Mouse (Mus musculus) liver, adult (tissue): Measurements from ENCODE around the gene Ssrp1.

Experiments used
- GATA4 ChIP-seq: IDR thresholded peaks from 2 replicates; pipeline ENCODE4 v1.6.1; 2014; ENCODE audit warnings: mild to moderate bottlenecking, low read length; ENCODE audit not compliant: insufficient replicate concordance

Ssrp1 gene

DNA sequence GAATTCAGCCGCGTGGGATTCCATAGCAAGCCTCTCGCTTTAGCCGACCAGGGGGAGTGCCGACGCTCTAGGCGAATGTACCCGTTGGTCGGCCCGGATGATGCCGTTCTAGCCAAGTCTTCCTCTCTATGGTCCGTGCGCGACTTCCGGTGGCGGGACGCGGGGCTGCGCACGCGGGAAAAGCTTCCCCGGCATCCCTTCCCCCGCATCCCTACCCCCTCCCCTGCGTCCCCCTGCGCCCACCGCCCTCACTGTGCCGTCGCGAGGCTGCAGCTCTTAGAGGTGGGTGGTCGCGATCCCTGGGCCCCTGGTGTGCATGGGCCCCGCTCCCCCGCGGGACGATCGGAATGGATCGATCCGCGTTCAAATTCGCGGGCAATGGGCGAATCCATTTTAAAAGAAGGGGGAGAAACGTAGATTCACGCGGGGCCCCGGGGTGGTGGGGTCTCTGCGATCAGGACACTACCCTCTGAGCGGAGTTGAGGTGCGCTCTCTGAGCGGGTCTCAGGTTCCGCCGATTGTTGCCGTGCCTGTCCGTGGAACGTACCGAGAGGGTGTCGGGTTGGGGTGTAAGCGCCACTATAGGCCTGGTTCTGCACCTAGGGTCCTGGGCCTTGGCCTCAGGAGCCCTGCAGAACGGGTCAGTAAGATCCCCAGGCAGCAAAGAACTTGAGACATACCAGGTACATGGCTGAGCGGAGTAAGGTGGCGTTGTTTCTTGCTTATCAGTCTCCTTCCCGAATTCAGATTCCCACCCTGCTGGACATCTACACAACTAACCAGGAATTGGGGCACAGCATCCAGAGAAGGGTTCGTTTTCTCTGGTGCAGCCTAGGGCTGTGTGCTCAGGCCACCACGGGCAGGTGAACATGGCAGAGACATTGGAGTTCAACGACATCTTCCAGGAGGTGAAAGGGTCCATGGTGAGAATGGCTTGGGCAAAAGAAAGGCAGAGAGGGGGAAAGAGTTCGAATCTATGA lies at the start of gene Ssrp1, which contains the start of gene P2rx3:
Gene Ssrp1 (plus strand): TSS at position 188 of the 980 bp plus-strand sequence.
Gene P2rx3 (minus strand): TSS at position 416 of the 980 bp plus-strand sequence.
- TF ChIP-seq GATA4 = peak; percentile 19; the same call in 1 of the 2 replicates

DNA sequence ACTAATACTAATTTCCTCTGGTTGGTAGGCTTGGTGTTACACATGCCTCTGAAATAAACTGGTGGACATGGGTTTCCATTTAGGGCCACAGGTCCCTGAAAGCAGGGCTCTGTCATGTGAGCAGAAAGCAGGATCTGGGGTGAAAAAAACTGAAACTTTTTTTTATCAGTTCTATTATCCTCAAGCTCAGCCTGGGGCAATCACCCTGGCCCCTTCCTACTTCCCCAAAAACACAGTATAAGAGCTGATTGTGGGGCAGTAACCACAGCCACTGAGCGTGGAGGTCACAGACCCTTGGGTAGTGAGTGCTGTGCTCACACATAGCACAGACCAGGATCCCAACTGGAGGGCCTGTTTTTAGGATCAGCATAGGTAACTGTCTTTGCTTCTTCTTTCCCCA lies 49.1 kb upstream of the Ssrp1 start, which contains the start of gene Prg3:
Gene Prg3 (plus strand): TSS at position 286 of the 400 bp plus-strand sequence.
- no peak for TF ChIP-seq GATA4

DNA sequence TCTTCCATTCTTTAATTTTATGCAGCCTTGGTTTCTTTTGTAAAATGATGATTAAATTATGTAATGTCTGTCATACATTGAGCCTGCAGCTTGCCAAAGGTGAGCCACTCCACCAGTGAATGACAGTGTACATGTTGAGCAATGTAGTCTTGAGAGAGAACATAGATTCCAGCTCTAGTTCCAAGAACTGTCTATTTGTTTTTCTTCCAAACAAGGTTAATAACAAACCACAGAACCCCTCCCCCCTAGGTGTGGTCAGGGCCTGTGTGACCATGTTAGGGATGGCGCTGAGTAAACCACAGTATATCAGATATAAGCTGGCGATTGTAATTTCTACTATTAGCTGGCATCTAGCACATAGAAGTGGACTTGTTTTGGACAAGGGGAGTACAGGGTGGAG lies 40.7 kb upstream of the Ssrp1 start:
- TF ChIP-seq GATA4 = no peak

DNA sequence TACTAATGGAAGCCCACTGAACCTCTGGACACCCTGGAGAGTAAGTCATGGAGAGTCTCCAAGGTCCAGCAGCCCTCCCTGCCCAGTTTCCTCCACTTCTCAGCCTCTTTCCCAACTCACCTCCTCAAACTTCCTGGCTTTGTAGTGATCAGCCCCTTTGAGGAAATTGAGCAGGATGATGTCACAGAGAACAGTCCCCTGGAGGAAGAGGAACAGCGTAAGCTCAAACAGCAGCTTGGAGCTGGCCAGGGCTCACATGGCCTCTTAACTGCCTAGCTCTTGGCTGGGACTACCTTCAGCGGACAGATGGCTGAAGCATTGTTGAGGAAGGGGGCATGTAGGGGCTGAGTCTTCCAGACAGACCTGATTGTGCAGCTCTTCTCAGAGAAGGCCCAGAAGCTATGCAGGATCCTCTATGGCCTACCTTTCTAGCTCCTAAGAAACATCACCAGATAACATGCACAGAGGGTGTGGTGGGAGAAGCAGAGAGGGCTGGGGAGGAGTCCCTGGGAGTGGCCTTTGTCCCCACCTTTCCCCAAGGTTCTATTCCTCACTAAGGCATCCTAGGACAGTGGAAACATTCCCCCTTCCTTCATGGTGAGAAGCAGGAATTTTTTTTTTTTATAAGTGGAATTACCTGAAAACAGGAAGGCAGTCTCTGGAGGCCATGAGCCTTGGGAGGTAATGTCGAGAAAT lies 37.4 kb upstream of the Ssrp1 start:
- TF ChIP-seq GATA4 = no peak

GRCm38 (mm10) chr2:85001497-85001896 lies 35.5 kb upstream of the Ssrp1 start:
- no peak for TF ChIP-seq GATA4

DNA sequence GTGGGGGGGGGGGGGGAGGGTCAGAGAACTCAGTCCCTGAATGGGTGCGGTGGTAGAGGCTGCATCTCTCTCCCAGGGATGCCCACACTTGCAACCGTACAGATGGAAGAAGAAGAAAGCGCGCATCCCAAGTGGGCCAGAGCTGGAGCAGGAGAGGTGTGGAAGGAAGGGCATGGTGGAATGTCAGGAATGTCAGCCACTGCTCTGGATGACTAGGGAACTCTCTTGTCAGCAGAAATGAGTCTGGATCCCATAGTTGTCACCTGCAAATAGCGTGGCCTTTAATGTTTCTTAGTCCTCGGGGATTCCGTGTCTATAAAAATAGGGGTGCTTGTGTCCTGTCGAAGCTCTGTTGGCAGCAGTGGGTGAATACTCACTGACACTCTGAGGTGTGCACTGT lies 34.5 kb upstream of the Ssrp1 start:
- no peak for TF ChIP-seq GATA4

- no peak for TF ChIP-seq GATA4
Observed at GRCm38 (mm10) chr2:85004341-85004740, 32.7 kb upstream of the Ssrp1 start.

DNA sequence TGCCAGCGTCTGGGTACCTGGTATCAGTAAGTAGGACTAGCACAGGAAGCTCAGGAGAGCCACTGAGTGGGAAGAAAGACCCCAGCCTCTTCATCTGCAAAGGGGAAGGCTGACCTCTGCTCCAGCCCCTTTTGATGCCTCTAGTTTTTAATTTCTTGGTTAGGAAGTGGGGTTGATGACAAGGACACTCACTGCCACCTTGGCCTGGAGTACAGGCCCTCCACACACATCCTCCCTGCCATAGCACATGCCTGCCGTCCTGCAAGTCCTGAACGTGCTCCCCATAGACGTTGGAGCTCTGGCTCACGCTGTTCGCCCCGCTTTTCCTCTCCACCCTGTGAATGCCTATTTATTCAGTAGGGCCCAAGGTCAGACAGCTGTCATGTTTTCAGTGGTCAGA lies 30.4 kb upstream of the Ssrp1 start:
- TF ChIP-seq GATA4 = no peak

DNA sequence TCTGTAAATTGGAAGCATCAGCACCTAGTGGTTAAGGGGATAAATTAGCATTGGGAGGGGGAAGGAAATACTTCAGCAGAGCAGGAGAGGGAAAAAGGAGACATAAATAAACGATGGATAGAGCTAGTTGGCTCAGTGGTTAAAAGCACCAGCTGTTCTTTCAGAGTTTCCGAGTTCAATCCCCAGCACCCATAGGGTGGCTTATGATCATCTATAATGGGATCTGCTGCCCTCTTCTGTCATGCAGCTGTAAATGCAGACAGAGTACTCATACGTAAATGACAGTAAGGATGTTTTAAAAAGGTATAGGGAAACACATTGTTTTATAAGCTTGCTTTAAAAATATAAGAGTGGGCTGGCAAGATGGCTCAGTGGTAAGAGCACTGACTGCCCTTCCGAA lies 29.3 kb upstream of the Ssrp1 start:
- no peak for TF ChIP-seq GATA4

DNA sequence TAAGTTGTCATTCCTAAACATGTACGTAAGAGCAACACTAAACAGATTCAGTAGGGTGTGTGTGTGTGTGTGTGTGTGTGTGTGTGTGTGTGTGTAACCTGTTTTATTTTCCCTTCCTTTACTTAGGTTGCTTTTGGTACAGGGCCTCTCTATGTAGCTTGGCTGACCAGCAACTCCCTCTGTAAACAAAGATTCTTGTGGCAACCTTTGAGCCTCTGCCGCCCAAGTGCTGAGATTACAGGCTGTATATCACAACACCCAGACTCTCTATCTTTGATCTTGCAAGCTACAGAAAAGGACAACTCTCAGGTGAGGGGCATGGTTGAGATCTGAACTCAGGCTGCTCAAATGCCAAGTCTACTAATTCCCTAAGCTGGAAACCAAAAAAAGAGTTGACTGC lies 27.8 kb upstream of the Ssrp1 start:
- TF ChIP-seq GATA4 = no peak

GRCm38 (mm10) chr2:85011906-85012604 lies 25.0 kb upstream of the Ssrp1 start:
- no peak for TF ChIP-seq GATA4

GRCm38 (mm10) chr2:85012679-85013078 lies 24.4 kb upstream of the Ssrp1 start:
- TF ChIP-seq GATA4 = no peak

DNA sequence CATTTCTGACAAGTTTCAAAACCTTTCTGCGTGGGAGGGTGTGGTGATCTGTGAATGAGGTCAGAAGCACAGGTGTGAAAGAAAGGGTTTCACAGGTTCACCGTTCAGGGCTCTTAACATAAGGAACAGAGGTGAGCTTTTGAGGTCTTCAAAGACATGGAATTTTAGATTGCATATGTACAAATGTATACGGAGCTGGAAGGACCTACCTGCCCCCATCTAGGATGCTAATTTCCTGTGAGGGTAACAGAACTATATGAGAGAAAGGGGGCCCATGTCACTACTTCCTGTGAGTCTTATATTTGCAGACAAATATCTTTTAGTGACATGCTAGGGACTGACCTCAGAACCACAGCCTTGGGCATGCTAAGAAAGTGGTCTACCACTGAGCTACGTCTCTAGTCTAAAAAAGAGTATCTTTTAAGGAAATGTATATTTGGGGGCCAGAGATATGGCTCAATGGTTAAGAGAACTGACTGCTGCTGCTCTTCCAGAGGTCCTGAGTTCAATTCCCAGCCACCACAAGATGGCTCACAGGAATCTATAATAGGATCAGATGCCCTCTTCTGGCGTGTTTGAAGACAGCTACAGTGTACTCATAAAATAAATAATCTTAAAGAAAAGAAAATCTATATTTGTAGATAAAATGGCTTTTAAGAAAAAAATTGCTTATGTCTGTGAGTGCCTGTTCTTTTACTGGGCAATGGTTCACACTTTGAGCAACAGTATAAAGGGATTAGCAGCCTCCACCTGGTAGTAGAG lies 23.0 kb upstream of the Ssrp1 start:
- no peak for TF ChIP-seq GATA4

DNA sequence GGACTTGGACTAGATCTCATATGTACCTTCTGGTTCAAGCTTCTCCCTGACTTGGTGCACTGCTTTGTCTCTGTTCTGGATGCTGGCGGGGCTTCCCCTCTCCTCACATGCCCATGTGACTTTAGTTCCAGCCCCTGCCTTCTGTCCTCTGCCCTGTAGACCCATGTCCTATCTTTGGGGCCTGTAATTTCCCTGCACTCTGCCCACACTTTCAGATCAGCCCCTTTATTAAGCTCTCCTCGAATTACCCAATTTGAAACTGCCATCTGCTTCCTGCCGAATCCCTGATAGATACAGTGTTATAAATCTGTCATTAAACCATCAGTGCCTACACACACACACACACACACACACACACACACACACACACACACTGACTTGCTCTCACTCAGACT lies 22.4 kb upstream of the Ssrp1 start:
- no peak for TF ChIP-seq GATA4

DNA sequence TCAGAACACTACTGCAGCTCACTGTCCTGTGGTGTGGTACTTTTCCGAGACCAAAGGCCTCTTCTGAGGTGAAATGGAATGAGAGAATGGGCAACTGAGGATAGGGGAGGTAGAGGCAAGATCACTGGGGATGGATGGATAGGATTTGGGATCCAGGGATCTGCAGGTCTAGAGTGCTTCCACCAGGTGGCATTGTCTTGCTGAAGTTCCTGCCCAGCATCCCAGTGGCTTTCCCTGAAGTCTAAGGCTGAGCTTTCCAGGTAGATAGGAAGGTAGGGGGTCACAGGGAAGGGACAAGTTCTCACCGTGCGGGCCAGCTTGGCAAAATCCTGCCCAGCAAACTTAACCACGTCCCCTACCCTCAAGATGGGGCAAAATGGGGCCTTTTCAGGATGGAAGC lies 15.0 kb upstream of the Ssrp1 start:
- TF ChIP-seq GATA4 = no peak
